Mouse (Mus musculus) inflammation-experienced regulatory T-cells (primary cell): Measurements from ENCODE around the gene Vmn1r53. TPM values are rescaled to one million over a fixed set of nuclear protein-coding genes. Genes with fewer than 3 reads are reported as not detected.

Experiments used
- polyA plus RNA-seq, 2 experiments: library from polyadenylated mRNA; unstranded; fragments of 100-300 nt; shearing (Covaris generic); gene quantifications; one replicate each; pipeline ENCODE4 v1.2.1; 2017

The Vmn1r53 gene
- polyA plus RNA-seq: not detected

DNA sequence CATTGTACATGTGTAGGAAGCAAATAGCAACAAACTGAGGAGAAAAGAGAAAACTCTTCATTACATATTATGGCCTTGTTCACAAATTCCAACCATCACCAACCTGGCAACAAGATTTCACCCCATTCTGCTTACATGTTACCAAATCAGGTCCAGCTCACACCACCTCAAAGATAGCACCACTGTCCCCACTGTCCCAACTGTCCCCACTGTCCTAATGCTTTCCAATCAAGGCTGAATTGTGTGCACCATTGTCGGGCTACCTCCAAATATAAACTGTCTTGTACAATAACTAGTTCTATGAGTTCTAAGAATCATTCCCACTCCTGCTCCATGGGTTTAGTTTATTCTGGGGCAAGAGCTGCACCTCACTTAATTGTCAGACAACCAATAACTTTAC, at the start of gene Vmn1r53:
TSS of gene Vmn1r53 (minus strand) at position 101 of the 400 bp plus-strand sequence.

GRCm38 (mm10) chr6:90246000-90246399, 21.8 kb upstream of the Vmn1r53 start, which contains the start of gene Vmn1r54:
Vmn1r54 (plus strand) TSS chr6:90246300.

DNA sequence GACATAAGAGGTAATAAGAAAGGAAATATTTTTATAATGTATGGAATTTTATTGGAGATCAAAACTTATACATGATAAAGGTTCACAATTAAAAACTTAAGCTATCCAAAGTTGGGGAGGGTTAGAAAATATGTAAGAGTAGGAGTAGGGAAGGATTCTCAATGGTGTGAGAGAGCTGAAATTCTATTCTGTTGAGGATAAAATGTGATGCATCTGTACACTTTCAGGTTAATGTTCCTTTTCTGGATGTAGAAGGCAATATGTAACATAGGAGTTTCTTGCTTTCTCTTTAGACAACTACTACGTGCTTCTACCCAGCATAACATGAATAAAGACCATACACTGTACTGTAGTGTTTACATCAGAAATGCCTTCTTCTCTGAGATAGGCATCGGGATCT, 21.7 kb downstream of the Vmn1r53 start, which contains the start of gene V1ra8:
TSS of gene V1ra8 (plus strand) at position 301 of the 400 bp plus-strand sequence.

GRCm38 (mm10) chr6:90174508-90174907, 49.7 kb downstream of the Vmn1r53 start, which contains the start of gene Vmn1r52:
Vmn1r52 (plus strand) TSS chr6:90174808.

Other genes starting within 250 kb of the Vmn1r53 start
- gene Vmn1r47, start 208.3 kb downstream of the Vmn1r53 start, polyA plus RNA-seq: under 1 TPM in 1 of 2 experiments, not detected in 1; 0.04 TPM
- not detected for gene Vmn1r48, start 187.6 kb downstream of the Vmn1r53 start, polyA plus RNA-seq
- under 1 TPM in 1 of 2 experiments, not detected in 1; 0.37 TPM for gene Vmn1r49, start 145.9 kb downstream of the Vmn1r53 start, polyA plus RNA-seq
- not detected for gene Vmn1r50, start 123.0 kb downstream of the Vmn1r53 start, polyA plus RNA-seq
- under 1 TPM in 1 of 2 experiments, not detected in 1; 0.28 TPM for gene Vmn1r51, start 101.8 kb downstream of the Vmn1r53 start, polyA plus RNA-seq
- gene Vmn1r52, start 49.6 kb downstream of the Vmn1r53 start, polyA plus RNA-seq: under 1 TPM in 1 of 2 experiments, not detected in 1; 0.69 TPM
- gene V1ra8, start 21.6 kb downstream of the Vmn1r53 start, polyA plus RNA-seq: not detected
- not detected for gene Vmn1r54, start 21.9 kb upstream of the Vmn1r53 start, polyA plus RNA-seq
- gene BC048671, start 76.8 kb upstream of the Vmn1r53 start, polyA plus RNA-seq: under 1 TPM; 0.28 to 0.64 TPM
- gene Chst13, start 100.7 kb upstream of the Vmn1r53 start, polyA plus RNA-seq: not detected
- gene Uroc1, start 108.8 kb upstream of the Vmn1r53 start, polyA plus RNA-seq: under 1 TPM in 1 of 2 experiments, not detected in 1; 0.16 TPM
- gene Zxdc, start 145.1 kb upstream of the Vmn1r53 start, polyA plus RNA-seq: 10 to 100 TPM; 32.0 to 45.2 TPM
- gene Cfap100, start 204.4 kb upstream of the Vmn1r53 start, polyA plus RNA-seq: under 1 TPM; 0.29 to 0.49 TPM
- 1 to 10 TPM; 1.2 to 1.3 TPM for gene Klf15, start 238.1 kb upstream of the Vmn1r53 start, polyA plus RNA-seq